Mouse (Mus musculus) bone marrow, adult 2 months (tissue): ENCODE measurements around the gene Abcc6. TPM values are rescaled to one million over a fixed set of nuclear protein-coding genes. Genes with fewer than 3 reads are reported as not detected.
A peak's percentile ranks its signal among the peaks of the same experiment; 100 is the strongest.

Experiments
- H3K27ac ChIP-seq: fragments of 200-500 bp; 2 replicates; pipeline ENCODE4 v1.5.1; 2012; ENCODE audit warnings: low read depth, mild to moderate bottlenecking, control low read depth, inconsistent platforms, low read length; ENCODE audit not compliant: control insufficient read depth, poor library complexity, insufficient read depth
- H3K4me1 ChIP-seq: fragments of 200-500 bp; 2 replicates; pipeline ENCODE4 v1.6.1; 2011; ENCODE audit warnings: low read length; ENCODE audit not compliant: control insufficient read depth, insufficient read depth
- H3K4me3 ChIP-seq: fragments of 200-500 bp; replicated peaks from 2 replicates; pipeline ENCODE3; 2011; ENCODE audit warnings: mild to moderate bottlenecking, low read depth, low read length, control low read depth; ENCODE audit not compliant: control insufficient read depth
- CTCF ChIP-seq: fragments of 200-500 bp; IDR thresholded peaks from 2 replicates; pipeline ENCODE4 v1.5.1; 2011; ENCODE audit warnings: low read length, control low read depth; ENCODE audit not compliant: control insufficient read depth, insufficient read depth
- POLR2A ChIP-seq: fragments of 200-500 bp; IDR thresholded peaks from 2 replicates; pipeline ENCODE4 v1.6.1; 2011; ENCODE audit warnings: low read depth, mild to moderate bottlenecking, control low read depth, low read length, borderline replicate concordance; ENCODE audit not compliant: control insufficient read depth
- WGBS: fragments of 180-500 bp; shearing (Covaris S2); methylation state at CpG from one replicate; pipeline ENCODE4 v1.1.7; 2018; 5-methylcytosine and 5-hydroxymethylcytosine counted together
- polyA plus RNA-seq: library from polyadenylated mRNA; stranded (reverse); fragments of >200 nt; gene quantifications from 2 replicates; pipeline ENCODE4 v1.2.4, GENCODE M21; 2011; ENCODE audit warnings: low replicate concordance; ENCODE audit not compliant: missing spikeins, insufficient read depth, insufficient read length

The Abcc6 gene
- polyA plus RNA-seq, 1 experiment, result 1.3 TPM

DNA sequence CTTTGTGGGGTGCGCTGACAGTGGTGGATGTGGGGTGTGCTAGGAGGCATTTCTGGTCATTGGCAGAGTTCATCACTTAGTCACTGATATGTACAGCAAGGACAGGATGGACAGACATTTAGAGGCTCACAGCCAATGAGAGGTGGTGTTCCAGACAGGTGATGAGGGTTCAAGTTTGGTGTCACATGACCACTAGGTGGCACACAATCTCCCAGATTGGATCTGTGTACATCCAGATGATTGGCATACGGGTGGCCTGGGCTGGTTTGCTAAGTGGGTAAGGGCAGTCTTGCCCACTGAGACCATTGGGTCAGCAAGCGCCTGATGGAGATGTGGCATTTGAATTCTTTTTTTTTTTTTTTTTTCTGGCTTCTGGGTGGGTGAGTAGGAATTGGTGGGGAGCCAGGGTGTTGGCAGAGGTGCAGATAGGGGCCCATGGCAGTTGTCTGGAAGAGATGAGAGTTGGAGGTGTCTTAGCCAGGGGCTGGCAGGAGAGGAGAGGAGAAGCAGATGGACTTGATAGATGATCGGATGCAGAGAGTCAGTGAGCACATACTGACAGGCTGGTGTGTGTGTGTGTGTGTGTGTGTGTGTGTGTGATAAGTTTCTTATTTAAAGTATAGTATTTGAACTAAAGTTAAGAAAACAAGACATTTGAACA, 22.2 kb upstream of the Abcc6 start:
- no peaks in the 10 kb centered on the region for H3K4me1 ChIP-seq
- WGBS, result 67% methylated on average over 4 of the region's 4 CpGs
- no peak overlapping the region for H3K4me3 ChIP-seq
- no peak overlapping the region for H3K27ac ChIP-seq
- TF ChIP-seq POLR2A (no peak), CTCF (peak; percentile 58; the same call in 1 of the 2 replicates)

DNA sequence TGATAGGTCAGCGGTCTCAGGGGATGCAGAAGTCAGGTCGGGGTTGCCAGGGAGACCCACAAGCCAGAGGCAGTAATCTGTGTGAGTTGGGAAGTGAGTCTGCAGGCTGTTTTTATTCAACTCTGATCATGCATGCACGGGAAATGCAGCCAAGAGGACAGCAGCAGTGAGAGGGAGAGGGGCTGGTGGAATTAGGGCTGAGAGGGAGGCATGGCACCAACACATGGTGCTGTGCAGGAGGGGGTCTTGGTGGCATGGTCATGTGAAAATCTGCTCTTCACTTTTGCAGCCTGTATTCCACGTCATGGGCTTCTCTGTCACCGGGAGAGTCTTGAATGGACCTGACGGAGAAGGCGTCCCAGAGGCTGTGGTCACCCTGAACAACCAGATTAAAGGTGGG, 19.9 kb upstream of the Abcc6 start:
- no peak for TF ChIP-seq POLR2A
- no peak for TF ChIP-seq CTCF
- no peak overlapping the region for H3K4me3 ChIP-seq
- 82% methylated on average over 7 of the region's 7 CpGs for WGBS
- no peaks in the 10 kb centered on the region for H3K4me1 ChIP-seq
- H3K27ac ChIP-seq, result no peak overlapping the region

DNA sequence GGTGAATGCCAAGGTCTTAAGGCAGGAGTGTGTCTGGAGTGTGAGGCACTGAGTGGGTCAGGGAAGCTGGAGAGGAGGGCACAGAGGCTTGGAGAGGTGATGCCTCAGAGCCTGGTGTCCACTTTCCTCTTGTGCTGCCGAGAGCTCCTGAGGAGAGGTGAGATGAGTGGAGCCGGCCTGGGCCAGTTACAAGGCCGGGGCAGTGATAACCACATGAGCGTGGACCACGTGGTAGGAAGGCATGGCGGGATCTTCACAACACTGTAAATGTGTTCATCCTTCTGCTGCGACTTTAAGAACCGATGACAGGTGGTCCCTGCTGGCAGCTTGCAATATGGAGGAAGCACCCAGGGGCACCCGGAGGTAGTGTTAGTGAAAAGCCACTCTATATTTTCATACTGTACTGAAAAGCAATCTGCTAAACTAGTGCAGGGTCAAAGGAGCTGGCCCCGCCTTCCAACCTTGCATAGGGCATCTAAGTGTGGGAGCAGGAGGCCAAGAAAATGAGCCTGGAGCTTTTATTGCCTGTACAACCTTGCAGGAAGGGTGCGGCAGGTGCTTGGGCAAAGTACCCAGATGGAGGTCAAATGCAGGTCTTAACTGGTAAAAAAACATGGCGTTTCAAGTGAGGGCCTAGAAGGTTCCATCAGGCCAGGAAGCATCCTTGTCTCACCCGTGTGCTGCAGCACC, 17.9 kb upstream of the Abcc6 start:
- WGBS, result 87% methylated on average over 13 of the region's 13 CpGs
- Histone ChIP-seq H3K4me1 (no peaks in the 10 kb centered on the region), H3K4me3 (no peak overlapping the region), H3K27ac (no peak overlapping the region)
- no peak for TF ChIP-seq CTCF
- TF ChIP-seq POLR2A, result no peak

DNA sequence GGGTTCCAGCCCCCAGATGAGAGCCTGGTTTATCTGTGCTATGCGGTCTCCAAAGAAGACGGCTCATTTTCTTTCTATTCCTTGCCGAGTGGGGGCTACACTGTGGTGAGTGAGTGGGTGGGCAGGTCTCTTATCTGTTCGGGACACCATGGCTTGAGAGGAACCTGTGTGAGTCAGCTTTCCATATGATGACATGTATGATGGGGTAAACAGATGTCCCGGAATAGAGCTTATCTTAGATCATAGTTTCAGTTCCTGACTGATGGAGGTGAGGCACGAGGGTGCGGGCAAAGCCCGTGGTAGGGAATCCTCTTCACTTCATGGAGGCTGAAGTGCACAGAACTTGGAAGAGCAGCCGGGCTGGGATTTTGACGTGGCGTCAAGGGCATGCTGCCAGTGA, 15.8 kb upstream of the Abcc6 start:
- WGBS, result 73% methylated on average over 11 of the region's 11 CpGs
- H3K27ac ChIP-seq, result no peak overlapping the region
- no peak for TF ChIP-seq POLR2A
- no peak for TF ChIP-seq CTCF
- H3K4me1 ChIP-seq, result no peaks in the 10 kb centered on the region
- no peak overlapping the region for H3K4me3 ChIP-seq

DNA sequence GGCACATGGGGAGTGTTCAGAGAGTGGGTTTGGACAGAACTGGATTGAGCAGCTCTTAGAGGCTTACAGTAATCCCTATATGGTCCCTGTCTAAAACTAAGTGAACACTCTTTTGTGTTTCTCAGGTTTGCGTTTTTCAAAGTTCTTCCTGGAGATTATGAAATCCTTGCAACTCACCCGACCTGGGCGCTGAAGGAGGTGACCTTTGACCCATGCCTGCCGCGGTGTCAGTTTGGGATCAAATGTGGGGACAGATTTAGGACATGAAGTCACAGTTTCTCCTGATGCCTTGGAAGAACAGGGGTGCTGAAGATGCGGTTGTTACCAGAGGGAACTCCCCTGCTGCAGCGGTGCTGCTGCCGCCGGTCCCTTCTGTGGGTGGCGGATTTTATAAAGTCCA, 14.0 kb upstream of the Abcc6 start:
- no peaks in the 10 kb centered on the region for H3K4me1 ChIP-seq
- TF ChIP-seq POLR2A, result no peak
- no peak for TF ChIP-seq CTCF
- H3K27ac ChIP-seq, result no peak overlapping the region
- WGBS, result 86% methylated on average over 10 of the region's 10 CpGs
- H3K4me3 ChIP-seq, result no peak overlapping the region

DNA sequence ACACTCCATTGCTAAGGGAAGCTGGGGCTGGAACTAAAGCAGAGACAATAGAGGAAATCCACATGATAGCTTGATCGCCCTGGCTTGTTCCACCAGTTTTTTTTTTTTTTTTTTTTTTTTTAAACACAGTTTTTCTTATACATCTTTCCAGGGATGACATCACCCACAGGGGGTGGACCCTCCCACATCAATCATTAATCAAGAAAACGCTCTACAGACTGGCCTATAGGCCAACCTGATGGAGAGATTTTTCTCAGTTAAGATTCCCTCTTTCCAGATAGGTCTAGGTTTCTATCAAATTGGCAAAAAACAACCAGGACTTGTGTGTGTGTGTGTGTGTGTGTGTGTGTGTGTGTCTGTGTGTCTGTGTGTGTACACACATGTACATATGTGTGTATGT, 9.8 kb upstream of the Abcc6 start:
- Histone ChIP-seq H3K4me3 (no peak overlapping the region), H3K4me1 (peaks cover 1% of the 10 kb centered on the region; the same call in 1 of the 2 replicates), H3K27ac (no peak overlapping the region)
- 76% methylated on average over 2 of the region's 2 CpGs for WGBS
- no peak for TF ChIP-seq POLR2A
- TF ChIP-seq CTCF, result no peak

DNA sequence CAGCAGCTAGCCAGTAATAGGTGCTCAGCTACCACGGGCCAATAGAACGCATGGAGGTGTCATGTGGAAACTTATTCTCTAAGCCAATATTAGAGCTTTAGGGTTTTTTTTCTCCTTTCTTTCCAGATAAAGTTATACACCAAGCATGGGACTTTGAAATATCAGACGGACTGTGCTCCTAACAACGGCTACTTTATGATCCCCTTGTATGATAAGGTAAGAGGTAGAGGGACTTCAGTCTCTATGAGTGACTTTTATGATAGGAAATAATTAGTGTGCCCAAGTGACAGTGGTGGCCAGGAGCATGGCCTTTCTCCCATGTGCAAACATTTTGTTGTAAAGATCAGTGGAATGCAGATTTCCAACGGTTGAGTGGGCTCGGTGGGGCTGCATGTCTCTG, 7.3 kb upstream of the Abcc6 start:
- H3K4me1 ChIP-seq, result peaks cover 3% of the 10 kb centered on the region; the same call in 1 of the 2 replicates
- no peak overlapping the region for H3K4me3 ChIP-seq
- H3K27ac ChIP-seq, result no peak overlapping the region
- WGBS, result 81% methylated on average over 6 of the region's 6 CpGs
- TF ChIP-seq POLR2A (no peak), CTCF (no peak)

DNA sequence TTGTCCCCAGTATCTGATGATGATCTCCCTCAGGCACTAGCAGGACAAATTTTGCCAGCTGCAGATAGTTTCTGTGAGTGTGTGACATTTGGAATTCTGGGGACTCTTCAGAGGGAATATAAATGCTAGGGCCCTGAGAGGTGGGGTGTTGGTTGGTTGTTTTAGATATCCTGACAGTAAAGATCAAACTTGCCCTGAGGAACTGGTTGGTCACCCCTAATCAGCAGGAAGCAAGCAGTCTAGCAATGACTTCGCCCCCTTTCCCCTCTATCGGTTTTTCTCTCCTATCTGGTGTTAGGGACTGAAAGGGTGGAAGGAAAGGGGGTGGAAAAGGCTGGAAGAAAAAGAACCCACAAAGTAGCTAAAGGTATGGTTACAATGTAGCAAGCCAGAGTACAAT, 5.4 kb upstream of the Abcc6 start:
- Histone ChIP-seq H3K4me1 (peaks cover 3% of the 10 kb centered on the region; the same call in 1 of the 2 replicates), H3K4me3 (no peak overlapping the region)
- 30% methylated on average over 2 of the region's 2 CpGs for WGBS

More for the DNA sequence above, 5.4 kb upstream of the Abcc6 start:
- no peak overlapping the region for H3K27ac ChIP-seq
- no peak for TF ChIP-seq CTCF
- no peak for TF ChIP-seq POLR2A
